Mouse (Mus musculus) heart, adult 2 months (tissue): ENCODE data around the gene Fam53b.

Experiments used
- CTCF ChIP-seq: fragments of 200-600 bp; IDR thresholded peaks from 2 replicates; pipeline ENCODE4 v1.8.1; 2022; ENCODE audit warnings: antibody characterized with exemption, mild to moderate bottlenecking, moderate library complexity
- POLR2A ChIP-seq: fragments of 200-500 bp; IDR thresholded peaks from 2 replicates; pipeline ENCODE4 v1.6.1; 2011; ENCODE audit warnings: mild to moderate bottlenecking, low read depth, low read length, control low read depth; ENCODE audit not compliant: insufficient read depth

DNA sequence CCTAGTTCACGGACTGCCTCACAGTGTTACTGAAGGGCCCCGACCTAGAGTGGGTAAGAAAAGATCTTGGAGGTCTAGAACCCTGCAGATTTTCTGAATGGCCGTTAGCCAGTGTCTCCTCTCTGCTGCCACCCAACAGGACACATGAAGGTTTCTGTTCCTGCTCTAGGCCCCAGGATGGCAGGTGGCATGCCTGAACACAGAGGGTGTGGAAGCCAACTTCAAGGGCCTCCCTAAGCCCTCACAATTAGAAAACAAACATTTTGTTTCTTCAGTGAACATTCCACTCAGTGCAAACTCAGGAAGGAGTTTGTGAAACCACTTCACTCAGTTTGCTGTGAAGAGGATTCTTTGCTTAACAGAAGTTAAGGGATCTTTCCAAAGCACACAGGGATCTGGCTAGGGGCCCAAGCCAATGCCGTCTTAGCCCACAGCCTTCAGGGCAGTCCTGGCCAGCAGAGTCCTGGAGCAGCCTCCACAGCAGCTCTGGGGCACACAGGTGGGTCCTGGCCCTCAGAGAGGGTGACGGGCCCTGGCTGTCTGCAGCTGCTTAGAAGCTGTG lies 89.1 kb downstream of the Fam53b start:
- TF ChIP-seq POLR2A (no peak), CTCF (no peak)
